Mouse (Mus musculus) stomach, embryonic 14.5 days (tissue): ENCODE measurements around the gene Foxd1. TPM values are rescaled to one million over a fixed set of nuclear protein-coding genes. Genes with fewer than 3 reads are reported as not detected.

Experiments
- ATAC-seq: fragments of 200-750 bp; cut with Nextera tagmentation; 2 replicates; pipeline ENCODE4 v1.8.0; 2017; ENCODE audit warnings: low read depth, moderate TSS enrichment; ENCODE audit not compliant: insufficient number of reproducible peaks, insufficient read depth, low FRiP score
- H3K27ac ChIP-seq: fragments of 300-500 bp; sonication (generic); 2 replicates; pipeline ENCODE4 v1.5.1; 2014; ENCODE audit warnings: mild to moderate bottlenecking, low read length, moderate library complexity, mixed read lengths
- H3K27me3 ChIP-seq: fragments of 300-500 bp; sonication (generic); 2 replicates; pipeline ENCODE4 v1.6.1; 2014; ENCODE audit warnings: low read length, control low read depth, mixed read lengths; ENCODE audit not compliant: control insufficient read depth, insufficient read depth
- H3K36me3 ChIP-seq: fragments of 300-500 bp; sonication (generic); 2 replicates; pipeline ENCODE4 v1.6.1; 2014; ENCODE audit warnings: mild to moderate bottlenecking, control low read depth, low read length, moderate library complexity, mixed read lengths; ENCODE audit not compliant: control insufficient read depth, insufficient read depth
- H3K4me1 ChIP-seq: fragments of 300-500 bp; sonication (generic); 2 replicates; pipeline ENCODE4 v1.6.1; 2014; ENCODE audit warnings: low read length, control low read depth, mixed read lengths; ENCODE audit not compliant: control insufficient read depth, insufficient read depth
- H3K4me2 ChIP-seq: fragments of 300-500 bp; sonication (generic); replicated peaks from 2 replicates; pipeline ENCODE4 v1.6.1; 2014; ENCODE audit warnings: low read depth, low read length, control low read depth
- H3K4me3 ChIP-seq: fragments of 300-500 bp; sonication (generic); 2 replicates; pipeline ENCODE4 v1.5.1; 2014; ENCODE audit warnings: low read depth, low read length, control low read depth
- H3K9ac ChIP-seq: fragments of 300-500 bp; sonication (generic); replicated peaks from 2 replicates; pipeline ENCODE4 v1.6.1; 2014; ENCODE audit warnings: low read depth, mild to moderate bottlenecking, control low read depth, low read length, moderate library complexity, mixed read lengths
- H3K9me3 ChIP-seq: fragments of 300-500 bp; sonication (generic); 2 replicates; pipeline ENCODE4 v1.6.1; 2016; ENCODE audit warnings: low read depth, low read length, control low read depth; ENCODE audit not compliant: control insufficient read depth
- WGBS: fragments of 180-500 bp; shearing (Covaris S2); extraction: QIAGEN DNeasy Blood & Tissue Kit; methylation state at CpG from one replicate; pipeline ENCODE4 v1.1.7; 2014; 5-methylcytosine and 5-hydroxymethylcytosine counted together
- polyA plus RNA-seq: library from polyadenylated mRNA; unstranded; fragments of >200 nt; fragmentation: Nextera tagmentation; extraction: Ambion mirVana; gene quantifications from 2 replicates; pipeline ENCODE4 v1.2.1, GENCODE M21; 2014

Gene Foxd1
- polyA plus RNA-seq, 1 experiment from 2014 or later, result not detected

GRCm38 (mm10) chr13:98315124-98315523, 38.9 kb upstream of the Foxd1 start:
- no peak for ATAC-seq
- Histone ChIP-seq H3K36me3 (peaks cover 25% of the 10 kb centered on the region), H3K4me1 (peaks cover 12% of the 10 kb centered on the region; the same call in 1 of the 2 replicates), H3K27me3 (no peaks in the 10 kb centered on the region), H3K4me2 (peak overlapping the region; percentile 66), H3K4me3 (peak overlapping the region; percentile 99), H3K9me3 (no peaks in the 10 kb centered on the region), H3K9ac (no peak overlapping the region), H3K27ac (no peak overlapping the region)
- WGBS, result 64% methylated on average over 4 of the region's 4 CpGs

GRCm38 (mm10) chr13:98316140-98316479, 37.9 kb upstream of the Foxd1 start:
- Histone ChIP-seq H3K9me3 (no peaks in the 10 kb centered on the region), H3K36me3 (peaks cover 15% of the 10 kb centered on the region), H3K4me3 (peak overlapping the region; percentile 99), H3K9ac (peak overlapping the region; percentile 99), H3K4me2 (peak overlapping the region; percentile 66), H3K4me1 (peaks cover 12% of the 10 kb centered on the region; the same call in 1 of the 2 replicates), H3K27ac (peak overlapping the region; percentile 90), H3K27me3 (no peaks in the 10 kb centered on the region)
- no peak for ATAC-seq
- 0% methylated on average over 17 of the region's 17 CpGs for WGBS

GRCm38 (mm10) chr13:98316480-98317245, 37.4 kb upstream of the Foxd1 start, which contains the start of gene Btf3:
Gene Btf3 (minus strand): TSS chr13:98317006.
- Histone ChIP-seq H3K4me1 (peaks cover 12% of the 10 kb centered on the region; the same call in 1 of the 2 replicates), H3K27ac (peak within 1 kb of the TSS; percentile 90), H3K27me3 (no peaks in the 10 kb centered on the region), H3K36me3 (peaks cover 10% of the 10 kb centered on the region), H3K4me2 (peak within 1 kb of the TSS; percentile 82), H3K9ac (peak within 1 kb of the TSS; percentile 99), H3K4me3 (peak within 1 kb of the TSS; percentile 99), H3K9me3 (no peaks in the 10 kb centered on the region)
- WGBS, result under 1% methylated on average over 87 of the region's 90 CpGs
- ATAC-seq, result peak; percentile 89

GRCm38 (mm10) chr13:98317246-98317677, 36.8 kb upstream of the Foxd1 start:
- ATAC-seq, result peak; percentile 29; the same call in 1 of the 2 replicates
- Histone ChIP-seq H3K27me3 (no peaks in the 10 kb centered on the region), H3K9me3 (no peaks in the 10 kb centered on the region), H3K4me3 (peak overlapping the region; percentile 99), H3K9ac (peak overlapping the region; percentile 99), H3K36me3 (peaks cover 4% of the 10 kb centered on the region), H3K4me1 (peaks cover 12% of the 10 kb centered on the region; the same call in 1 of the 2 replicates), H3K4me2 (peak overlapping the region; percentile 82), H3K27ac (peak overlapping the region; percentile 90)
- 2% methylated on average over 16 of the region's 16 CpGs for WGBS

- WGBS, result 88% methylated on average over 6 of the region's 6 CpGs
- Histone ChIP-seq H3K4me3 (no peak overlapping the region), H3K27me3 (no peaks in the 10 kb centered on the region), H3K36me3 (no peaks in the 10 kb centered on the region; the same call in 1 of the 2 replicates), H3K9ac (no peak overlapping the region), H3K27ac (no peak overlapping the region), H3K9me3 (no peaks in the 10 kb centered on the region), H3K4me2 (no peak overlapping the region), H3K4me1 (peaks cover 12% of the 10 kb centered on the region; the same call in 1 of the 2 replicates)
- no peak for ATAC-seq
Observed at GRCm38 (mm10) chr13:98317911-98318310, 36.1 kb upstream of the Foxd1 start.

GRCm38 (mm10) chr13:98325034-98325433, 29.0 kb upstream of the Foxd1 start:
- Histone ChIP-seq H3K4me3 (no peak overlapping the region), H3K9me3 (no peaks in the 10 kb centered on the region), H3K4me1 (no peaks in the 10 kb centered on the region), H3K9ac (no peak overlapping the region), H3K27ac (no peak overlapping the region), H3K27me3 (no peaks in the 10 kb centered on the region), H3K4me2 (no peak overlapping the region), H3K36me3 (no peaks in the 10 kb centered on the region)
- ATAC-seq, result no peak
- WGBS, result 86% methylated on average over 11 of the region's 11 CpGs

- WGBS, result 46% methylated on average over 2 of the region's 2 CpGs
- Histone ChIP-seq H3K4me2 (no peak overlapping the region), H3K27ac (no peak overlapping the region), H3K36me3 (no peaks in the 10 kb centered on the region), H3K9ac (no peak overlapping the region), H3K4me3 (no peak overlapping the region), H3K4me1 (no peaks in the 10 kb centered on the region), H3K27me3 (no peaks in the 10 kb centered on the region), H3K9me3 (no peaks in the 10 kb centered on the region)
- ATAC-seq, result no peak
Observed at GRCm38 (mm10) chr13:98332106-98332505, 21.9 kb upstream of the Foxd1 start.

GRCm38 (mm10) chr13:98336205-98336604, 17.8 kb upstream of the Foxd1 start:
- H3K4me1 ChIP-seq, result no peaks in the 10 kb centered on the region
- H3K27me3 ChIP-seq, result no peaks in the 10 kb centered on the region
- no peak overlapping the region for H3K4me3 ChIP-seq
- H3K9me3 ChIP-seq, result no peaks in the 10 kb centered on the region
- no peak overlapping the region for H3K27ac ChIP-seq
- no peak overlapping the region for H3K9ac ChIP-seq
- H3K36me3 ChIP-seq, result no peaks in the 10 kb centered on the region
- no peak for ATAC-seq
- 85% methylated on average over 1 of the region's 1 CpGs for WGBS
- H3K4me2 ChIP-seq, result no peak overlapping the region
